Mouse (Mus musculus): Measurements from ENCODE around the gene Chpt1. TPM values are rescaled to one million over a fixed set of nuclear protein-coding genes. Genes with fewer than 3 reads are reported as not detected.

Gene Chpt1
- total RNA-seq, 1 experiment from 2014 or later = 26.4 TPM

DNA sequence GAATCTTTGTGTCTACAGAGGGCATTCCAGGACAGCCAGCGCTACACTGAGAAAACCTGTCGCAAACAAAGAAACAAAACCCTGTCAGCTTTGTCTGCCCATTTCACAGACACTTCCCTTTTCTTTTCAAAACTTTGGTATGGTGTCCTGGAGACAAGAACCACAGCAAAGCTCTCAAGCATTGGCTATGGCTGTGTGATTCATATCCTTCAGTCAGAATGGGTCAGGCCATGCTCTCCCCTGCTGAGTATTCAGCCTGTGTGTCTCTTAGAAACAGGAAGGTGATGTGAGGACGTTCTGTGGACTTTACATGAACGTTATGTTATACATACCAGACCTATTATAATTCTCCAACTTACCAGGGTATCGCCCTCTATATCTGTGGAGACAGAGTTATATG is 86.2 kb downstream of the Chpt1 start:
- peak; percentile 77 for ATAC-seq (replicated peaks; ENCODE audit: insufficient number of reproducible peaks, low FRiP score, low TSS enrichment, poor library complexity, severe bottlenecking)

DNA sequence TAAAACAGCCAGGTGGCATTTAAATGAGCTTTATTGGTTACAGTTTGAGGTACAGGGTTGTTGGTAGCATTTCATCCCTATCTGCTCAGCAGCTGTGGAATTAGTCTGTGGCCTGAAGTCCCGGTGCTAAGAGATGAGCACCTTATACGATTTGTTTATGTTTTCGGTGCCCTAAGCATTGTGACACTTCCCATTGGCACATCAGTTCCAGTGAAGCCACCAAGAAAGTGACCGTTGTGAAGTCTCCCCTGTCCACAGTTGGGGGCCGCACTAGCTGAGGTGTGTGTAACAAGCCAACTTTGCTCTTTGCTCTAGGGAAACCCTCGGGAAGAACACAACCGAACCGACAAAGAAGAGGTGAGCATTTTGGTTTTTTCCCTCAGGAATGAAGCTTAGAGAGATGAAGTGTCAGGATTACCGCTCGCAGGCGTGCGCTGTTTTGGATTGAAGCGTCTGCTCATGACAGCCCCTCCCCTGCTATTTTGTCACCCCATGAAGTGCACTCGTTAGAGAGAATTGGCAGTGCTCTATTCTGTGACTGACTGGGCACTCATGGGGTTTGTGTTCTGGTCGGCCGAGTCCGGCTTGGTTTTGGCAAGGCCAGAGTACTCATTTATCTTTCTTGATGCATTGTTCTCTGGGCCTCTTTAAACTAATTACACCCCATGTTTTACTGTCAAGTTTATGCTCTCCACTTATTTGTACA is 91.4 kb downstream of the Chpt1 start:
- no peak for ATAC-seq (replicated peaks; ENCODE audit: insufficient number of reproducible peaks, low FRiP score, low TSS enrichment, poor library complexity, severe bottlenecking)

DNA sequence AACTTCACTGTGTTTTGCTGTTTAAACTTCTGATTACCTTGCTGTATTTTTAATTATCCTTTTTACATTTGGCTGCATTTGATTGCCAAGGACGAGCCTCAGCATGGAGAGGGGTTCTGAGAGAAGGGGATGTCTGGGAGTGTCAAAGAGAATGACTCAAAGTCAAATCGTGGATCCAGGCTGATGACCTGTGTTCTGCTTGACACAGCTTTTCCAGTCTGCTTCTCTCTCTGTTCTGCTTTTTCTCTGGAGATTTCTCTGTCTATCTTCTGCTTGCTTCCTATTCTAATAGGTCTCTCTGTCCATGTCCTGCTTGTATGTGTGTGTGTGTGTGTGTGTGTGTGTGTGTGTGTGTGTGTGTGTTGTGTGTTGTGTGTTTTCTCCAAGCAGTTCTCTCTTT is 94.1 kb downstream of the Chpt1 start:
- ATAC-seq (replicated peaks; ENCODE audit: insufficient number of reproducible peaks, low FRiP score, low TSS enrichment, poor library complexity, severe bottlenecking) = no peak

DNA sequence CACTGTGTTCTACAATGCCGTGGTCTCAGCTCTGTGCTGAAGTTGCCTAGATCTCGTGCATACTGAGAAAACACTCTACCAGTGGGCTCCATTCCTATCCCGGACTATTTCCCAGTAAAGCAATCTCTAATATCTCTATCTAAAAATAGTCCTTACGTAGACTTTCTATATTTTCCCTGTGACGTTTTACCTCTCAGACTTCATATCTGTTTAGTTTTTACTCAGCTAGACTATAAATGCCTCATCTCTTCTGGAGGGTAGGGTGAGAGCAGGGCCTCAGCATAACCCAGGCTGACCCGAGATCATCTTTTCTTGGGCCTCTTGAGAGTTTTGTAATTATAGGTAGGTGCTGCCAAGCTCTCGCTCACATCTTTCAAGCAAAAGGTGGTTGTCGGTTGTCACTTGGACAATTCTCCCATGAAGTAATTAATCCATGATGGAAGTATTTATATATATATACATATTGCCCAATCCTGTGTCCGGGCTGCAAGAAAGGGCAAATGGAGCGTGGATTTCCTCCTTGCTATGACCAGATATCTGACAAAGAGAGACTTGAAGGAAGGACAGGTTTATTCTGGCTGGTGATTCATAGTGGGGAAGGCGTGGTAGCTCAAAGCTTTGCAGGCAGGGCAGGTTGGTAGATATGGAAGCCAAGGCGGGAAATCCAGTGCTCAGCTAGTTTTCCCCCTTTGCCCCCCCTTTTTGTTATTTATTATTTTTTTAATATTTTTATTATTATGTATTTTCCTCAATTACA is 95.8 kb downstream of the Chpt1 start:
- no peak for ATAC-seq (replicated peaks; ENCODE audit: insufficient number of reproducible peaks, low FRiP score, low TSS enrichment, poor library complexity, severe bottlenecking)

DNA sequence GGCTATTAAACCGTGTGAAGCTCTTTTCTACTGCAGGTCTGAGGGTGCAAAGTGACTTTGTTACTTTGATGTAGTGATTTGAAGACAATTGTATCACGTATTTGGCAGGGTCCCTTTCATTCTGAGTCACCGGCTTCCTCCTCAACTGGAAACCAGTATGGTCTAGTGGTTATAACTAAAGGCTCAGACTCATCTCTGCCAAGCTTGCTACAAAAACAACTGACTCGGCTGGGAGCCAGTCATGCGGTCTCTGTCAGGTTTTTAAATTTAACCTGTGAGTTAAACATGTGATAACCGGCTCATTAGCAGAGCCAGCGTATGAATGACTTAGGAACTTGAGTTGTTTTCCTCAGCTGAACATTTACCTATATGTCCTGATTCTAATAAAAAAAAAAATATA is 98.1 kb downstream of the Chpt1 start:
- ATAC-seq (replicated peaks; ENCODE audit: insufficient number of reproducible peaks, low FRiP score, low TSS enrichment, poor library complexity, severe bottlenecking) = peak; percentile 60; the same call in 1 of the 2 replicates

DNA sequence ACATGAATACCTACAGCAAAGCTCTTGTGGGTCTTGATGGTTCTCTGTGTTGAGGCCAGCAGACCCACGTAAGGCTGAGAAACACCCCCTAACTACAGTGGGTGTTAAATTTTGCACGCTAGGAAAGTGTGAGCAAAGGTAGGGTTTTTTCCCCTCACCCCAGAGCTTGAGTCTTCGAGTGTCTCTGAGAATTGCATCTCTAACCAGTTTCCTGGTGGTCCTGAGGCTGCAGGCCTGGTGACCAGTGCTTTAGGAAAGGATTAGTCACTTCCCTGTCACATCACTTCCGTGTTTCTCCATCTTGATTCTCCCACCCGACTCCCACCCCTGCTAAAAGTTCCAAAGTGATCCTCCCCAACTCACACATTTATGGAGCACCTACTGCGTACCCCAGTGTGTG is 99.7 kb downstream of the Chpt1 start:
- no peak for ATAC-seq (replicated peaks; ENCODE audit: insufficient number of reproducible peaks, low FRiP score, low TSS enrichment, poor library complexity, severe bottlenecking)

DNA sequence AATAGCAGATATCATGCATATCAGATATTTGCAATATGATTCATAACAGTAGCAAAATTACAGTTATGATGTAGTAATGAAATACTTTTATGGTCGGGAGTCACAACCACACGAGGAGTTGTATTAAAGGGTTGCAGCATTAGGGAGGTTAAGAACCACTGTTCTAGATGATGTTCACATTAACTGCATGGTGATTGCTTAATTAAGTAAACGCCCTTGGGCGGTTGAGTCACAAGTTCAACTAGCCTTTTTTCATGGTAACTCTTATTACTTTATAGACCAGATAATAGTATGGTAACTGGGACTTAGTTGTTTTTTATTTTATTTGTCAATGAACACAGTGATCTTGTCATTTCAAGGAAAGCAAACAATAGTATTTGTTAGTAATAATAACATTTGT is 100.9 kb downstream of the Chpt1 start:
- no peak for ATAC-seq (replicated peaks; ENCODE audit: insufficient number of reproducible peaks, low FRiP score, low TSS enrichment, poor library complexity, severe bottlenecking)

Other genes starting within 250 kb of the Chpt1 start
- gene Dram1, start 125.0 kb downstream of the Chpt1 start, total RNA-seq (2017) = 18.8 to 27.0 TPM (median 24.5 TPM) in 3 replicates
- gene Gnptab, start 124.9 kb downstream of the Chpt1 start, total RNA-seq (2017) = 28.7 to 62.7 TPM (median 37.0 TPM) in 3 replicates
- gene Sycp3, start 44.5 kb downstream of the Chpt1 start, total RNA-seq (2017) = 0.68 to 3.5 TPM (median 2.7 TPM) in 3 replicates
- gene Mybpc1, start 101.1 kb upstream of the Chpt1 start, total RNA-seq (2017) = not detected in 3 replicates
- 5.6 to 16.1 TPM (median 15.2 TPM) in 3 replicates for gene Spic, start 180.9 kb upstream of the Chpt1 start, total RNA-seq (2017)
- gene Arl1, start 226.8 kb upstream of the Chpt1 start, total RNA-seq (2017) = 94.4 to 130 TPM (median 120 TPM) in 3 replicates